Mouse (Mus musculus) intestine, postnatal 0 days (tissue): ENCODE measurements around the gene Josd2. TPM values are rescaled to one million over a fixed set of nuclear protein-coding genes. Genes with fewer than 3 reads are reported as not detected.

Experiments
- ATAC-seq: fragments of 200-750 bp; cut with Nextera tagmentation; 2 replicates; pipeline ENCODE4 v1.8.0; 2017; ENCODE audit warnings: mild to moderate bottlenecking, moderate TSS enrichment, moderate library complexity
- H3K27ac ChIP-seq: fragments of 300-500 bp; sonication (generic); 2 replicates; pipeline ENCODE4 v1.5.1; 2014; ENCODE audit warnings: mild to moderate bottlenecking, low read depth, low read length, moderate library complexity
- H3K27me3 ChIP-seq: fragments of 300-500 bp; sonication (generic); replicated peaks from 2 replicates; pipeline ENCODE4 v1.6.1; 2014; ENCODE audit warnings: low read length, mixed read lengths; ENCODE audit not compliant: control insufficient read depth, insufficient read depth
- H3K36me3 ChIP-seq: fragments of 300-500 bp; sonication (generic); 2 replicates; pipeline ENCODE4 v1.6.1; 2014; ENCODE audit warnings: mild to moderate bottlenecking, moderate library complexity; ENCODE audit not compliant: control insufficient read depth, insufficient read depth
- H3K4me1 ChIP-seq: fragments of 300-500 bp; sonication (generic); replicated peaks from 2 replicates; pipeline ENCODE4 v1.6.1; 2014; ENCODE audit warnings: antibody characterized with exemption, low read length, mixed read lengths; ENCODE audit not compliant: control insufficient read depth, insufficient read depth
- H3K4me2 ChIP-seq: fragments of 300-500 bp; sonication (generic); replicated peaks from 2 replicates; pipeline ENCODE4 v1.6.1; 2014; ENCODE audit warnings: low read depth, mild to moderate bottlenecking, moderate library complexity
- H3K4me3 ChIP-seq: fragments of 300-500 bp; sonication (generic); 2 replicates; pipeline ENCODE4 v1.5.1; 2014; ENCODE audit warnings: low read depth, low read length
- H3K9ac ChIP-seq: fragments of 300-500 bp; sonication (generic); 2 replicates; pipeline ENCODE4 v1.6.1; 2014; ENCODE audit warnings: mild to moderate bottlenecking, low read depth, low read length
- H3K9me3 ChIP-seq: fragments of 300-500 bp; sonication (generic); 2 replicates; pipeline ENCODE4 v1.6.1; 2016; ENCODE audit warnings: mixed run types; ENCODE audit not compliant: control insufficient read depth
- CTCF ChIP-seq: sonication (generic); IDR thresholded peaks from 2 replicates; pipeline ENCODE4 v1.5.1; 2016; ENCODE audit warnings: low read depth, mild to moderate bottlenecking, control low read depth, antibody characterized with exemption, moderate library complexity
- WGBS: fragments of 180-500 bp; shearing (Covaris S2); extraction: QIAGEN DNeasy Blood & Tissue Kit; methylation state at CpG from one replicate; pipeline ENCODE4 v1.1.7; 2014; 5-methylcytosine and 5-hydroxymethylcytosine counted together
- polyA plus RNA-seq: library from polyadenylated mRNA; unstranded; fragments of >200 nt; fragmentation: Nextera tagmentation; extraction: Ambion mirVana; gene quantifications from 2 replicates; pipeline ENCODE4 v1.2.1, GENCODE M21; 2015

Josd2 gene
- polyA plus RNA-seq, 1 experiment from 2014 or later, result 28.6 TPM

- no peak for ATAC-seq
- 72% methylated on average over 13 of the region's 13 CpGs for WGBS
- H3K9me3 ChIP-seq, result no peaks in the 10 kb centered on the region
- H3K4me1 ChIP-seq, result no peaks in the 10 kb centered on the region
- 0 out of 2 replicates have a peak, but pooled peaks cover 5% of the 10 kb centered on the region for H3K27me3 ChIP-seq
- no peak overlapping the region for H3K4me2 ChIP-seq
- no peak for TF ChIP-seq CTCF
- peaks cover 34% of the 10 kb centered on the region for H3K36me3 ChIP-seq
- no peak overlapping the region for H3K27ac ChIP-seq
- no peak overlapping the region for H3K9ac ChIP-seq
- H3K4me3 ChIP-seq, result no peak overlapping the region
These were observed 19.3 kb downstream of the Josd2 start for GRCm38 (mm10) chr7:44486927-44487575.

GRCm38 (mm10) chr7:44487936-44488335 is 20.2 kb downstream of the Josd2 start:
- WGBS, result 85% methylated on average over 7 of the region's 7 CpGs
- no peak for TF ChIP-seq CTCF

GRCm38 (mm10) chr7:44488545-44488944 is 20.8 kb downstream of the Josd2 start:
- Histone ChIP-seq H3K27ac (no peak overlapping the region), H3K4me2 (no peak overlapping the region), H3K36me3 (peaks cover 42% of the 10 kb centered on the region), H3K4me1 (no peaks in the 10 kb centered on the region), H3K27me3 (no peaks in the 10 kb centered on the region), H3K9ac (no peak overlapping the region), H3K9me3 (no peaks in the 10 kb centered on the region), H3K4me3 (no peak overlapping the region)
- ATAC-seq, result no peak
- 93% methylated on average over 8 of the region's 8 CpGs for WGBS
- no peak for TF ChIP-seq CTCF

More at GRCm38 (mm10) chr7:44487936-44488335, 20.2 kb downstream of the Josd2 start:
- Histone ChIP-seq H3K4me2 (no peak overlapping the region), H3K9me3 (no peaks in the 10 kb centered on the region), H3K27me3 (no peaks in the 10 kb centered on the region), H3K9ac (no peak overlapping the region), H3K4me3 (no peak overlapping the region), H3K4me1 (no peaks in the 10 kb centered on the region), H3K36me3 (peaks cover 42% of the 10 kb centered on the region), H3K27ac (no peak overlapping the region)
- ATAC-seq, result no peak

GRCm38 (mm10) chr7:44490281-44490680 is 22.5 kb downstream of the Josd2 start:
- no peak for ATAC-seq
- Histone ChIP-seq H3K27ac (no peak overlapping the region), H3K9me3 (no peaks in the 10 kb centered on the region), H3K9ac (no peak overlapping the region), H3K4me1 (peaks cover 2% of the 10 kb centered on the region; the same call in 1 of the 2 replicates), H3K27me3 (no peaks in the 10 kb centered on the region), H3K36me3 (peaks cover 46% of the 10 kb centered on the region), H3K4me2 (no peak overlapping the region), H3K4me3 (no peak overlapping the region)
- WGBS, result 88% methylated on average over 4 of the region's 4 CpGs
- TF ChIP-seq CTCF, result no peak

- ATAC-seq, result no peak
- no peak overlapping the region for H3K9ac ChIP-seq
- no peak overlapping the region for H3K4me3 ChIP-seq
- no peak for TF ChIP-seq CTCF
- WGBS, result 93% methylated on average over 5 of the region's 5 CpGs
- no peaks in the 10 kb centered on the region for H3K27me3 ChIP-seq
- H3K9me3 ChIP-seq, result no peaks in the 10 kb centered on the region
- H3K36me3 ChIP-seq, result peaks cover 46% of the 10 kb centered on the region
- H3K4me2 ChIP-seq, result no peak overlapping the region
- peaks cover 9% of the 10 kb centered on the region; the same call in 1 of the 2 replicates for H3K4me1 ChIP-seq
- H3K27ac ChIP-seq, result no peak overlapping the region
These were observed 23.6 kb downstream of the Josd2 start for GRCm38 (mm10) chr7:44491391-44491790.

- 92% methylated on average over 21 of the region's 21 CpGs for WGBS
- H3K4me3 ChIP-seq, result no peak overlapping the region
- H3K4me2 ChIP-seq, result no peak overlapping the region
- peaks cover 9% of the 10 kb centered on the region; the same call in 1 of the 2 replicates for H3K4me1 ChIP-seq
- no peak for ATAC-seq
- no peaks in the 10 kb centered on the region for H3K9me3 ChIP-seq
- H3K9ac ChIP-seq, result no peak overlapping the region
- no peak overlapping the region for H3K27ac ChIP-seq
- H3K27me3 ChIP-seq, result no peaks in the 10 kb centered on the region
- TF ChIP-seq CTCF, result no peak
- H3K36me3 ChIP-seq, result peaks cover 46% of the 10 kb centered on the region
These were observed 24.5 kb downstream of the Josd2 start for GRCm38 (mm10) chr7:44492166-44492826.
